Mouse (Mus musculus): ENCODE results near the gene Tmbim7. TPM values are rescaled to one million over a fixed set of nuclear protein-coding genes. Genes with fewer than 3 reads are reported as not detected.

Tmbim7 gene
- total RNA-seq, 2 experiments from 2014 or later, result 1.4 TPM; not detected in 1

DNA sequence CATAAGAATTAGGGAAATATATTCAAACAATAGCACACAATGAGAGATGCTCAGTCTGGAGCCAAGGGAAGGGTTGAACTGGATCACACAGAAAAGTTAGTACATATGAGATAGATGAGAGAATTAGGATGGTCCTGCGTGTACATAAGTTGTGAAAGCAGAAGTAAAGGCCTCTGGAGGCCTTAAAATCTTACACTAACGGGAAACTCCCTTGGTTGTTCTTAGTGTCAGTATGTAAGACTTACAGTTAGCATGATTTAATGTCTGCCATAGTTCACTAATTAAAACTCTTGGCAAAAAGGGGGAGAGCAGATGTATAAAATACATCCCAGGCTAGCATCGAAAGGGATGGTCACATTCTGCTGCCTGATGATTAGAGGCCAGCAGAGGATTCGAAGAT is 2.8 kb downstream of the Tmbim7 start:
- no peak for ATAC-seq (replicated peaks; ENCODE audit: low FRiP score, low TSS enrichment, poor library complexity, severe bottlenecking)

DNA sequence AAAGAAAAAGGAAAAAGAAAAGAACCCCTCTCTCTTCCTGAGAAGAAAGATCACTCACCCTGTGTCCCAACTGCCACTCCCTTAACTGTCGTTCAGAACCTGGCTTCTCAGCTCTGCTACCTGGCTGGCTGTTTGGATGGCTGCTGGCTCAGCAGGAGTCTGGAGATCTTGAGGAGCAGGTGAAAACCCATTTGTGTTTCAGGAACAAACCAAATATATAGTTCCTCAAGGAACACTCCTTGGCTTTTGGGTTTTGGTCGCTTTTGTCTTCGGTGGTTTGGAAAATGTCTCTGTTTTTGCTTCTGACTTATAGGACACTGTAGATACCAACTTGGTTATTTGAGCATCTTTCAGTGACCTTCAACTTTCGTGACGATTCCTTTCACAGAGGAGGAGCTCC is 6.1 kb downstream of the Tmbim7 start, which contains the start of gene Gatad1:
Gatad1 (minus strand) TSS at position 101 of the 400 bp plus-strand sequence.
- no peak for ATAC-seq (replicated peaks; ENCODE audit: low FRiP score, low TSS enrichment, poor library complexity, severe bottlenecking)

DNA sequence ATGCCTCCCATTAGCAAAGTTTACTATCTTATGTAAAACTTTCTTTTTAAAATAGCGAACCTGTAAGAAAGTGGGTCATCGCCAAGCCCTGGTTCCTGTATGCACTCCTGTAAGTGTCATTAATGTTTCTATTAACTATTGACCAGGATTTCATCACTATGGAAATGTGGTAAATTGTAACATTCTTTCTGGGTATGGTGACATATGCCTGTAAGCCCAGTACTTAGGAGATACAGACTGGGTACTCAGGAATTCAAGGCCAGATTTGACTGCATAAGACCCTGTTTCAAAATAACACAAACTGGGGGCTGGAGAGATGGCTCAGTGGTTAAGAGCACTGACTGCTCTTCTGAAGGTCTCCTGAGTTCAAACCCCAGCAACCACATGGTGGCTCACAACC is 14.2 kb downstream of the Tmbim7 start:
- no peak for ATAC-seq (replicated peaks; ENCODE audit: low FRiP score, low TSS enrichment, poor library complexity, severe bottlenecking)

DNA sequence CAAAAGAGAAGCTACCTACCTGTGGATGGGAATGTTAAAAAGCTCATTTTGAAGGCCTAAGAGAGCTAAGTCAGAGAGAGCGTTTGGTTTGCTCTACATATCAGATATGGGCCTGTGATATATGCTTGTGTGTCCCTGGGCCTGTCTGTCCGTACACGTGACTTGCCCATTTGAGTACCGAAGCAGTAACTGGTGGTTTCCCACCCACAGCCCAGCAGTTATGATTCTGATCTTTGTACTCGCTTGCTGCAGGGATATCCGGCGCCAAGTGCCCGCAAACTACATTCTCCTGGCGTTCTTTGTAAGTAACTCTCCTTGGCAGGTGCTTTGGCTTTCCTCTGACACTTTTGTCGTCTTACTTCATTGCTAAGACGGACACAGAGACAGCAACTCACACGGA is 15.6 kb downstream of the Tmbim7 start:
- ATAC-seq (replicated peaks; ENCODE audit: low FRiP score, low TSS enrichment, poor library complexity, severe bottlenecking), result peak; percentile 77

DNA sequence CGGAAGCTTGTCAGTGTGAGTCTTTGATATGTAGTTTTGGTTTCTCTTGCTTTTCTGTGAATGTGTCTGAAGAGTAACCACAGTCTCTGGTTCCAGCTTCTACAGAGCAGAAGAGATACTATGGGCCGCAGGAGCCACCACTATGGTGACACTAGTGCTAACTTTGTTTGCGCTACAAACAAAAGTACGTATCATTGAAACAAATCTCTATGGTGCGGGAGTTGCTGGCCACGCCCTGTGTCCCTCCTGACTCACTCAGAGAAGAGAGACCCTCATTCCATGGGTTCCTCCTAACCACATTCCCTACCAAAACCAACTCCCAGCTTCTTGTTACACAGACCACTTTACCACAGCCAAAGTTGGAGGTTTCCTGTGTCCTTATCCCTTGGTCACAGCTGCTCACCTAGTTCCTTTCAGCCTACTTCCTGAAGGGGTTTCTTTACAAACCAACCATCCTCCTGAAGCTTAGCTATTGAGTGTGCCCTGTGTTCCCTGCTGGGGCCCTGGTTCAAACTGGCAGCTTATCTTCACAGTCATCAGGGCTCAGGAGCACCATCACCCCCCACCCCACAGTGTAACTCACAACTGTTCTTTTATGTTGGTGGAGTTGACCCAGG is 19.1 kb downstream of the Tmbim7 start:
- peak; percentile 68 for ATAC-seq (replicated peaks; ENCODE audit: low FRiP score, low TSS enrichment, poor library complexity, severe bottlenecking)

DNA sequence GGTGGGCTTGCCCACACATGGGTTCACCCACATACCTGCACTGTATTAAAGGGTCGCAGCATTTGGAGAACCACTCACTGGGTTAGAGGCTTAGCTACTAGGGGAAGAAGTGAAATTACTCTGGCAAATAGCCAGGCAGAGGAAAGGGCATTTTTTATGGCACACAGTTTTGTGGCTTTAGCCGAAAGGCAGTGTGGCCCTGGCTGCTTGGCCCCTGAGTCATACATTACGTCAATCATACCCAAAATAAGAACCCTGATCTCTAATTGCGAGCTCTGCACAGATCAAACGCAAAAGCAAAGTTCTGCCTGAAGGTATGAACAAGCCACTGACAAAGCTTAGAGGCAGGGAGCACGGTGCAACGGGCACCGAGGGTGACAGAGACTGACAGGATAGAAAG is 37.3 kb downstream of the Tmbim7 start:
- ATAC-seq (replicated peaks; ENCODE audit: low FRiP score, low TSS enrichment, poor library complexity, severe bottlenecking), result no peak

DNA sequence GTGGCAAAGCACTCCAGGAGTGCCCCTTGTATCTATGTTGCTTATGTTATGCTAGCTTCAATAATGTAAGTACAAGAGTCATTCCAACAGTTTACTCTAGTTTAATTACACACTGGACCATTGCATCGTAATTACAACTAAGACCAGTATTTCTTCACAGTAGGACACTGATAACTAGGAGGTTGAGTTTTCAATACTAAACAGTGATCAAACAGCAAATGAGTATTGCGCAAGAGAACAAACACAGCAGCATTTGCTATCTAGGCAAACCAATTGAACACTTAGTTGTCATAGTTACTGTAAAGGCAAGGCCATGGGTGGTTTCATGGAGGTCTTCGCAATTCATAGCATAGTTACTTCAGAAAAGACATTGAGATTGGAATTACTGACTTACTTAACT is 40.3 kb downstream of the Tmbim7 start:
- no peak for ATAC-seq (replicated peaks; ENCODE audit: low FRiP score, low TSS enrichment, poor library complexity, severe bottlenecking)

DNA sequence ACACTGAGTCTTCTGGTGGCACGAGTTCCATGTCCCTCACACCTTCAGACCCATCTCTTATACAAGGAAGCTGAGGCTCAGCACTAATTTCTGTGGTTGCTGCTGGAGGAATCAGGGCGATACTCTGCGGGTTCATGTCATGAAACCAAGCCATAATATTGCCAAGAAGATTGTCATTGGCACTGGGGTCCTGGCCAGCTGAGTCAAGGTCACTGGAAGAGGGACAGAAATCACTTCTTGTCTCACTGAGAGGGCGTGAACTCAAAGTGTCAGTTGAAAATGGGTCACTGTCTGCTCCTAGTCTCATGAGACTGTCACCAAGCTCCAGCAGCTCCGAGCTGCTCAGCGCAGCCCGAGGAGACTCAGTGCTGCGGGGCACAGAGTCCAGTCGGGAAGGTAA is 42.0 kb downstream of the Tmbim7 start:
- no peak for ATAC-seq (replicated peaks; ENCODE audit: low FRiP score, low TSS enrichment, poor library complexity, severe bottlenecking)

DNA sequence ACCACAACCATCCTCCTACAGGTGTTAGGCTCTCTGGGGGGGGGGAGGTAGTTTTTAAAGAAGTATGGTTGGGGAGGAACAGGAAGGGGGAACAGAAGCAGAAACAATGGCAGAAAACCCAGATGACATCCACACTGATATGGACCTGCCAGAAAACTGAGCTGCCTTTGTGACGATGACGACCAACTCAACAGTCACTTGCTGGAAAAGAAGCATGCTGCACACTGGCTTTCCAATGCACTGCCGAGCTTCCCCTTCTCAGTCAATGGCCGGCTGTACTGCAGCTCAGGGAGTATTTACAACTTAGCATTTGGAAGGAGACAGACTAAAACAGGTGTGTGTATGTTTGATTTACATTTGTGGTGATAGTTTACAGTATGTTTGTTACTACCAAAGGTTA is 44.2 kb downstream of the Tmbim7 start:
- ATAC-seq (replicated peaks; ENCODE audit: low FRiP score, low TSS enrichment, poor library complexity, severe bottlenecking), result no peak

DNA sequence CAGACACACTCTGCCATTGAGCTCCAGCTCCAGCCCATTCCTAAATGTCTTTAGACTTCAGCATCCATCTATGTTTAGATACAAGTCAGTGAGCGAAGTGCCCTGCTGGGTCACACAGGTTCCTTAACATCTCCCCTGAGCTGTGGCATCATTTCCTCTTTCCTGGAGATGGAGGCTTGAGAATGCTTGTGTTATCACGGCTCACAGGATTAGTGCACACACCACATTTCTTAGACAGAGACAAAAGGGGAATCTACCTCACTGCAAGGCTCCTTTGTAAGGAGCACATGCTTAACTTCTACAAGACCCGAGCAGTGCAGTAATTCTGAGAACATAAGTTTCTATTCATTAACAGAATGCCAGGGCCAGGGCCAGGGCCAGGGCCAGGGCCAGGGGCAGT is 45.0 kb downstream of the Tmbim7 start:
- ATAC-seq (replicated peaks; ENCODE audit: low FRiP score, low TSS enrichment, poor library complexity, severe bottlenecking), result no peak

DNA sequence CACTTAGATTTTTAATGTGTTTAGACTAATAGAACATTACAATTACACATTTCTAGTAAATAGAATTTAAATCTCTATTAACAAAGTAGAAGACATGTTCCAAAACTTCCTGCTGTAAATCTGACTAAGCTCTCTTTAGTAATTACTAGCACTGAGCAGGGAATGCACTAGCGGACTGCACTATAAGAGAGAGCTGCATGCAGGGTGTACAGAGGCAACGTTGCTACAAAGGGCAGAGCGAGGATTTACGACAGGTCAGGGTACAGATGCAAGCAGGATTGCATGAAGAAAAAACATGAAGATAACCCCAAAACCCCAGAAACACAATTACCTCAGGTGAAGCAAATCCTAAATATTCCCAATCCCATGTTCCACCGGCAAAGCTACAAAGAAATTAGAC is 49.0 kb downstream of the Tmbim7 start:
- ATAC-seq (replicated peaks; ENCODE audit: low FRiP score, low TSS enrichment, poor library complexity, severe bottlenecking), result no peak

DNA sequence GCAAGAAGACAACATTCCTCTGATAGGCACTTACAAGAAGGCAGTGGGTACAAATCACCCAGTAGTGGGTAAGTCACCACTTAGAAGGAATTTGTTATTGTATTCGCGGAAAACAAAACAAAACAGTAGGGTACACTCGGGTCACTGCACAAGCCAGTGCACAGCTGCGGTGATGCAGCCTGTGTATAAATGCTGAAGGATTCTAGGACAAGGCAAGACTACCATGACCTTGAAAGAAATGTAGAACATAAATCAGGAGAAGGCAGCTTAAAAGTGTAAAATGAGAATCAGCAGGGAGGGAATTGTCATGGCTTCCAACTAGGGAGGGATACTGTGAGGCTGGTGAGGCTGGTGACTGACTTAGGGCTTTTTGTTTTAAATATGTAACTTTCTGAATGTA is 51.2 kb downstream of the Tmbim7 start:
- ATAC-seq (replicated peaks; ENCODE audit: low FRiP score, low TSS enrichment, poor library complexity, severe bottlenecking), result no peak

DNA sequence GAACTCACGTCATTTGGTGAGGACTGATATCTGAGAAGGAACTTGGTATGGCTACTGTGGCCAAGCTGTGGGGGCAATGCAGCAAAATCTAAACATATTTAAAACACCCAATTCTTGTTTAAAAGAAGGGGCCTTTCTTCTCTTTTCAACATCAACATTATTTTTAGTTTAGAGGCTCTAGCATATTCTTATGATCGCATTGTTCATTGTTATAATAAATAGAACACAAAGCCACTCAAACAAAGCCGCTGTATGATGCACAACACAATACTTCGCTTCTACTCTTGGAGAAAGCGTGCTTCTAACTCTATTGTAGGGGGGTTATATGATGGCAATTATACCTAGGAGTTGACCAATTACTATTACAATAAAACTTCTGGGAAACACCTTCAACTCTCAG is 64.8 kb downstream of the Tmbim7 start:
- ATAC-seq (replicated peaks; ENCODE audit: low FRiP score, low TSS enrichment, poor library complexity, severe bottlenecking), result no peak

DNA sequence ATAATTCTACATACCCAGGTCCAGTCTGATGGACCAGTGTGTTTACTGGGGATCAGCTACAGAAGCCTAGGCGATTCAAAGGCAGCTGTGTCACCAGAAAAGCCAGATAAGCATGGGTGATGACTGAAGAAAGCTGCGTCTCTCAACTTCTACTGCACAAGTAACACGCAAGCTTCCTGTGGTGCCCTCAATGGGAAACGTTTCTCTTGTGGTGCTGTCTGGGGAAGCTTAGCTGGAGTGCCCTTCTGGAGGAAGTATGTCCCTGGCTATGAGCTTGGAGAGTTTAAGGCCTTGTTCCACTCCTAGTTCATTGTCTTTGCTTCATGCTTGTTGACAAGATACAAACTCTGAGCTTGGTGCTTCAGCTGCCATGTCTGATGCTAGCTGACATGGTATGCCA is 68.4 kb downstream of the Tmbim7 start:
- ATAC-seq (replicated peaks; ENCODE audit: low FRiP score, low TSS enrichment, poor library complexity, severe bottlenecking), result no peak

DNA sequence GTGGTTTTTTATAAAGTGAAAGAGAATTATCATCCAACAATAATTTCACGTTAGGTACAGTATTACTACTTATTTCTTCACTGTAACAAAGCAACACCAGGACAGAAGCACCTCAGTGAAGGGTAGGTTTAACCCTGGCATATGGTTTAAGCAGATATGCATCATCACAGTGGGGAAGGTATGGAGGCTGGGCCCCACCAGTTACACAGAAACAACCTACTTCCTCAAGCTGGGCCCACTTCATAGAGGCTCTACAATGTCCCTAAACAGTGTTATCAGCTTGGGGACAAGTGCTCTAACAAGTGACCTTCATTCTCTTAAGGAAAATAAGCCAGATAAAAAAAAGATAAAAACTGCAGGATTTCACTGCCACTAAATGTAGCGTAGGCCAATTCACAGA is 71.9 kb downstream of the Tmbim7 start:
- ATAC-seq (replicated peaks; ENCODE audit: low FRiP score, low TSS enrichment, poor library complexity, severe bottlenecking), result peak; percentile 75

DNA sequence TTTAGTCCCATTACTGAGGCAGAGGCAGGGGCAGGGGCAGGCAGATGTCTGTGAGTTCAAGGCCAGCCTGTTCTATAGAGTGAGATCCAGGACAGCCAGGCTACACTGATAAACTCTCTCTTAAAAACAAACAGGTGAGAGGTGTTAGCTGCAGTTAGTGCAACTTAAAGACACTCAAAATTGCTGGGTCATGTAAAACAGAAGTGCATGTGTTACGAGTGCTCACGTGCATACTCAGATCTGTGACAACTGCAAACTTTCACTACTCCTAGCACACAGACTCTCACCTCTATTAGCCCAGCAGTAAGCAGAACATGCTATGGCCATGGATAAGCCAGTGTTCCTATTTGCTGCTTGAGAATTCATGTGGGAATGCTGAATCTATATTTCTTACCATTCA is 72.4 kb downstream of the Tmbim7 start:
- no peak; the same call in 1 of the 2 replicates for ATAC-seq (replicated peaks; ENCODE audit: low FRiP score, low TSS enrichment, poor library complexity, severe bottlenecking)

DNA sequence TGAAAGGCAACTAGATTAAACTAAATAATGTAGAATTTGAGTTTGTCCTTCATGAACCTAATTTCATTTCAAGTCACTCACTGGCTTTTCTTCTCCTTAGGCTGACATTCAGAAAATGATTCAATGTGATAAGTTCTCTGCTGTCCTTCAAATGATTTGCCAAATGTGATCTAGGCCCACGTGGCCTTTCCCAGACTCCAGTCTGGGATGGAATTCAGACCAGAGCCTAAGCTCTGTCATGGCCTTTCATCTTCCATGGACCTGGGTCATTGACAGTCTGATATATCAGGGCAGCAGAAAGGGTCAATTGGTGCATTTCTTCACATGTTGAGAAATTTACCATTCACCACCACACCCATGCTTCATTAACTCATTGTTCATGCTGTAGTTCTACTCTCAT is 74.5 kb downstream of the Tmbim7 start:
- ATAC-seq (replicated peaks; ENCODE audit: low FRiP score, low TSS enrichment, poor library complexity, severe bottlenecking), result no peak

DNA sequence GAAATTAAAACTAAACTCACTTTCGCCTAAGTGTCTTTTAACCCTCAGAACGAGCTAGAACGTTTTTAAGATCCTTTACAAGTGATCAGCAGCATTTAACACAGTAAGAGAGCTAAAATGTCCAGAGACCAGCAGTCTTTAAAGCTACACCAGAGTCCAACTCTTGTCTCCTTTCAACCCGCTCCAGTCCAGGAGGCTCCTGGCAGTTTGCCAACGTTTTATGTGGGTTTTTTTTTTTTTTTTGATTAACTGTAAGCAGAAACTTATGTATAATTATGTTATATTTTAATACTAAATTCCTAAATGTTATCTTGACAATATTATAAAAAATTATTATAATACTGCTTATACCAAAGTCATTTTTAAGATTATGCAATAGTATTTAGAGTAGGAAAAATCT is 77.8 kb downstream of the Tmbim7 start:
- no peak for ATAC-seq (replicated peaks; ENCODE audit: low FRiP score, low TSS enrichment, poor library complexity, severe bottlenecking)
